Mouse (Mus musculus) frontal cortex, adult (tissue): ENCODE measurements around the gene A630095E13Rik.
"Not testable (repeated sequence)": the region's sequence is repeated elsewhere in the genome, so short reads cannot be mapped to it uniquely, and the experiment has no call there.

Experiments used
- ATAC-seq: cut with Nextera tagmentation; 2 replicates; pipeline ENCODE4 v1.9.2; 2017; ENCODE audit warnings: mild to moderate bottlenecking, moderate library complexity, mixed read lengths; ENCODE audit not compliant: low TSS enrichment

The A630095E13Rik gene

GRCm38 (mm10) chr9:36643276-36643675, at the start of gene A630095E13Rik:
TSS of gene A630095E13Rik (minus strand) at chr9:36643376.
- ATAC-seq = not testable (repeated sequence)

- no peak for ATAC-seq
Observed at GRCm38 (mm10) chr9:36692920-36693319, 49.7 kb upstream of the A630095E13Rik start, which contains the start of gene Acrv1. TSS of gene Acrv1 (plus strand) at chr9:36693220.

GRCm38 (mm10) chr9:36687329-36687728, 44.2 kb upstream of the A630095E13Rik start:
- ATAC-seq = peak; percentile 85

- ATAC-seq = no peak
Observed at GRCm38 (mm10) chr9:36681424-36681823, 38.2 kb upstream of the A630095E13Rik start.
